In genomic region chr7:45234922-45235571, GRCm38 (mm10) we compare ENCODE assay signal across 1 mouse cellular context.
TF ChIP-seq lines count a peak whose summit lies in the region.

No protein-coding gene starts in this region.

TF ChIP-seq in CH12.LX, 34 proteins besides CTCF, POLR2A, EP300 and RAD21:
- no peak for TF ChIP-seq KAT2A (IDR thresholded peaks at IDR 0.05; ENCODE audit: insufficient replicate concordance, low read length)
- TF ChIP-seq E2F4 (IDR thresholded peaks at IDR 0.05; ENCODE audit: insufficient replicate concordance, low read depth, low read length) = no peak
- TF ChIP-seq ZKSCAN1 (IDR thresholded peaks at IDR 0.05; ENCODE audit: borderline replicate concordance, low read depth, low read length) = no peak
- no peak for TF ChIP-seq SMC3 (IDR thresholded peaks at IDR 0.05; ENCODE audit: low read depth, low read length)
- TF ChIP-seq CHD1 (IDR thresholded peaks at IDR 0.05; ENCODE audit: low read depth, low read length) = no peak
- TF ChIP-seq USF2 (conservative IDR thresholded peaks at IDR 0.05; ENCODE audit: low read depth, low read length) = no peak
- TF ChIP-seq MXI1 (IDR thresholded peaks at IDR 0.05; ENCODE audit: low read depth, low read length) = no peak
- no peak for TF ChIP-seq NELFE (IDR thresholded peaks at IDR 0.05; ENCODE audit: low read depth, low read length)
- no peak for TF ChIP-seq CHD2 (IDR thresholded peaks at IDR 0.05; ENCODE audit: low read length)
- no peak for TF ChIP-seq TBP (conservative IDR thresholded peaks at IDR 0.05; ENCODE audit: low read depth, low read length)
- no peak for TF ChIP-seq MAFK (IDR thresholded peaks at IDR 0.05; ENCODE audit: insufficient replicate concordance, low read length)
- TF ChIP-seq MYC (IDR thresholded peaks at IDR 0.05; ENCODE audit: low read depth, low read length) = no peak
- no peak for TF ChIP-seq ZC3H11A (IDR thresholded peaks at IDR 0.05; ENCODE audit: low read depth, low read length)
- TF ChIP-seq PAX5 (IDR thresholded peaks at IDR 0.05; ENCODE audit: low read length) = no peak
- no peak for TF ChIP-seq TCF12 (IDR thresholded peaks at IDR 0.05; ENCODE audit: low read depth, low read length)
- TF ChIP-seq ZNF384 (IDR thresholded peaks at IDR 0.05; ENCODE audit: low read depth, low read length) = no peak
- TF ChIP-seq ETS1 (conservative IDR thresholded peaks at IDR 0.05; ENCODE audit: low read depth, low read length) = no peak
- no peak for TF ChIP-seq POLR2AphosphoS2 (IDR thresholded peaks at IDR 0.05; ENCODE audit: low read depth, low read length)
